Mouse (Mus musculus): Measurements from ENCODE around the gene Atpif1. TPM values are rescaled to one million over a fixed set of nuclear protein-coding genes. Genes with fewer than 3 reads are reported as not detected.
"Not testable (repeated sequence)": the region's sequence is repeated elsewhere in the genome, so short reads cannot be mapped to it uniquely, and the experiment has no call there.

The Atpif1 gene
- polyA plus RNA-seq, 1 experiment from 2014 or later = 936 TPM

- no peak overlapping the region for H3K9ac ChIP-seq
- H3K27me3 ChIP-seq = no peaks in the 10 kb centered on the region
- no peaks in the 10 kb centered on the region for H3K9me3 ChIP-seq
- no peak overlapping the region for H3K4me2 ChIP-seq (replicated peaks)
- no peaks in the 10 kb centered on the region for H3K36me3 ChIP-seq
- no peaks in the 10 kb centered on the region for H3K4me1 ChIP-seq
- H3K4me3 ChIP-seq = no peak overlapping the region
- ATAC-seq (ENCODE audit: low FRiP score, low read depth) = no peak
- H3K27ac ChIP-seq = no peak overlapping the region
- 75% methylated on average over 4 of the region's 4 CpGs for WGBS
Observed at GRCm38 (mm10) chr4:132484231-132484630, 49.2 kb downstream of the Atpif1 start.

GRCm38 (mm10) chr4:132482956-132483608 is 50.4 kb downstream of the Atpif1 start:
- Histone ChIP-seq H3K27me3 (no peaks in the 10 kb centered on the region), H3K4me1 (no peaks in the 10 kb centered on the region), H3K27ac (no peak overlapping the region), H3K9me3 (no peaks in the 10 kb centered on the region), H3K9ac (no peak overlapping the region), H3K4me3 (no peak overlapping the region), H3K36me3 (no peaks in the 10 kb centered on the region), H3K4me2 (replicated peaks) (no peak overlapping the region)
- 72% methylated on average over 13 of the region's 13 CpGs for WGBS
- no peak for ATAC-seq (ENCODE audit: low FRiP score, low read depth)

GRCm38 (mm10) chr4:132482104-132482503 is 51.4 kb downstream of the Atpif1 start:
- not testable (repeated sequence) for H3K4me2 ChIP-seq (replicated peaks); H3K9ac ChIP-seq; H3K27me3 ChIP-seq; H3K4me3 ChIP-seq; H3K27ac ChIP-seq; H3K4me1 ChIP-seq; H3K36me3 ChIP-seq; ATAC-seq (ENCODE audit: low FRiP score, low read depth); H3K9me3 ChIP-seq
- WGBS = 68% methylated on average over 3 of the region's 3 CpGs

Other genes with a start within 250 kb of the Atpif1 start
- gene Rab42, start 230.3 kb downstream of the Atpif1 start, polyA plus RNA-seq (2015; fragmentation: Nextera tagmentation; extraction: Ambion mirVana) = 1.7 and 1.9 TPM in 2 replicates
- gene Trnau1ap, start 204.1 kb downstream of the Atpif1 start, polyA plus RNA-seq (2015; fragmentation: Nextera tagmentation; extraction: Ambion mirVana) = 81.2 and 82.4 TPM in 2 replicates
- gene Rcc1, start 180.1 kb downstream of the Atpif1 start, polyA plus RNA-seq (2015; fragmentation: Nextera tagmentation; extraction: Ambion mirVana) = 81.5 and 83.0 TPM in 2 replicates
- gene Phactr4, start 111.2 kb downstream of the Atpif1 start, polyA plus RNA-seq (2015; fragmentation: Nextera tagmentation; extraction: Ambion mirVana) = 21.9 and 22.0 TPM in 2 replicates
- 28.3 and 32.1 TPM in 2 replicates for gene Med18, start 69.7 kb downstream of the Atpif1 start, polyA plus RNA-seq (2015; fragmentation: Nextera tagmentation; extraction: Ambion mirVana)
- gene Sesn2, start 23.2 kb downstream of the Atpif1 start, polyA plus RNA-seq (2015; fragmentation: Nextera tagmentation; extraction: Ambion mirVana) = 8.1 and 9.2 TPM in 2 replicates
- gene Dnajc8, start 1.9 kb upstream of the Atpif1 start, polyA plus RNA-seq (2015; fragmentation: Nextera tagmentation; extraction: Ambion mirVana) = 169 and 172 TPM in 2 replicates
- gene Ptafr, start 30.4 kb upstream of the Atpif1 start, polyA plus RNA-seq (2015; fragmentation: Nextera tagmentation; extraction: Ambion mirVana) = 0.50 and 0.63 TPM in 2 replicates
- 34.6 and 35.2 TPM in 2 replicates for gene Eya3, start 105.3 kb upstream of the Atpif1 start, polyA plus RNA-seq (2015; fragmentation: Nextera tagmentation; extraction: Ambion mirVana)
- 8.7 and 9.7 TPM in 2 replicates for gene Xkr8, start 198.9 kb upstream of the Atpif1 start, polyA plus RNA-seq (2015; fragmentation: Nextera tagmentation; extraction: Ambion mirVana)
- 5.6 and 7.2 TPM in 2 replicates for gene Smpdl3b, start 223.6 kb upstream of the Atpif1 start, polyA plus RNA-seq (2015; fragmentation: Nextera tagmentation; extraction: Ambion mirVana)
- gene Rpa2, start 234.7 kb upstream of the Atpif1 start, polyA plus RNA-seq (2015; fragmentation: Nextera tagmentation; extraction: Ambion mirVana) = 123 and 126 TPM in 2 replicates

All from limb, embryonic 13.5 days (tissue).